In genomic region chr6:56759324-56759723, GRCm38 (mm10) we compare ENCODE assay signal across 16 mouse cellular contexts.
"Had no signal": no experiment of that assay in that cellular context is flagged by ENCODE, and none has a peak within 500 bp of the region (broad histone marks: within the 10 kb centered on the region; RNA-seq: fewer than 3 reads in every experiment).

No protein-coding gene starts in this region.

- DNase-seq: liver, postnatal 0 days; lung, adult 2 months; lung, postnatal 10 days; lung, postnatal 4 days; right cerebral cortex, postnatal 14 days; thymus, adult 2 months; thymus, postnatal 25 days; thymus, postnatal 4 days had no signal

- H3K27ac ChIP-seq: lung, embryonic 15.5 days; midbrain, embryonic 13.5 days; midbrain, embryonic 15.5 days; neural tube, embryonic 12.5 days; stomach, embryonic 15.5 days; stomach, postnatal 0 days had no signal

- ATAC-seq: liver, postnatal 0 days; midbrain, embryonic 13.5 days; midbrain, embryonic 15.5 days had no signal

- H3K4me2 ChIP-seq: lung, embryonic 15.5 days; midbrain, embryonic 11.5 days; midbrain, embryonic 13.5 days; midbrain, embryonic 15.5 days; neural tube, embryonic 12.5 days; stomach, embryonic 15.5 days had no signal

- H3K9ac ChIP-seq: liver, postnatal 0 days; lung, embryonic 15.5 days; midbrain, embryonic 13.5 days; midbrain, embryonic 15.5 days; neural tube, embryonic 12.5 days; stomach, embryonic 15.5 days had no signal

- H3K9me3 ChIP-seq: lung, embryonic 15.5 days; megakaryocyte, embryonic 14.5 days; midbrain, embryonic 13.5 days; midbrain, embryonic 15.5 days; neural tube, embryonic 12.5 days; stomach, embryonic 15.5 days had no signal

- H3K27me3 ChIP-seq: lung, embryonic 15.5 days; megakaryocyte, embryonic 14.5 days; midbrain, embryonic 13.5 days; midbrain, embryonic 15.5 days; neural tube, embryonic 12.5 days; stomach, embryonic 15.5 days had no signal

- H3K4me1 ChIP-seq: lung, embryonic 15.5 days; midbrain, embryonic 13.5 days; midbrain, embryonic 15.5 days; neural tube, embryonic 12.5 days; stomach, embryonic 15.5 days had no signal

- H3K4me3 ChIP-seq: lung, embryonic 15.5 days; megakaryocyte, embryonic 14.5 days; midbrain, embryonic 13.5 days; midbrain, embryonic 15.5 days; neural tube, embryonic 12.5 days; stomach, embryonic 15.5 days had no signal
